Mouse (Mus musculus): Measurements from ENCODE around the gene Olfr114. TPM values are rescaled to one million over a fixed set of nuclear protein-coding genes. Genes with fewer than 3 reads are reported as not detected.

The Olfr114 gene
- not detected in 2 replicates for polyA plus RNA-seq (2015; fragmentation: Nextera tagmentation; extraction: Ambion mirVana)

- Histone ChIP-seq H3K4me3 (replicated peaks; ENCODE audit: low read length) (no peak within 1 kb of the TSS), H3K27me3 (replicated peaks; ENCODE audit: control insufficient read depth, insufficient read depth, low read length) (no peaks in the 10 kb centered on the region), H3K36me3 (ENCODE audit: control insufficient read depth, insufficient read depth) (no peaks in the 10 kb centered on the region), H3K4me2 (ENCODE audit: low read length) (no peak within 1 kb of the TSS), H3K4me1 (replicated peaks; ENCODE audit: control insufficient read depth, insufficient read depth, low read length) (no peaks in the 10 kb centered on the region), H3K9ac (replicated peaks; ENCODE audit: low read depth, low read length) (no peak within 1 kb of the TSS), H3K9me3 (ENCODE audit: control insufficient read depth, low read length) (no peaks in the 10 kb centered on the region), H3K27ac (ENCODE audit: low read length) (no peak within 1 kb of the TSS)
- no peak for ATAC-seq
Measured at GRCm38 (mm10) chr17:37592643-37593042, at the start of gene Olfr114. Olfr114 (minus strand) TSS chr17:37592743.

DNA sequence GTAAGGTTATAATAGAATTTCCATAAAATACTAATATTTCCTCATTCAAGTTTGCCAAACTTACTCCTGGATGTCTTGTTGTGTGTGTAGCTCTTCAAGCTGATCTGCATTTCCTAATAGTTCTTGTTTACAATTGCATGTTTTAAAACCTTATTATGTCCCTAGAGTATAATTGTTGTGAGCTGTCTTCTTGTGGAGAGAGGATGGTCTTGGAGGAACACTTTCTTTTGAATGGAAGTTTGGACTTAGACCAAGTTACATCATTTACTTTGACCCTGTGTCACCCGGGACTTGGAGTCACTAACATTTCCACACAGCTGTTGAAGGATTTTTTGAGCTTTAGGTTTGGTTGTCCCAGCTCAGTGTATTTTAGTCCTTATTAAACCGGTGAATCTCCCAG, 34.5 kb upstream of the Olfr114 start, which contains the start of the genes Olfr115 and Olfr116:
TSS of gene Olfr115 (minus strand) at position 101 of the 400 bp plus-strand sequence.
TSS of gene Olfr116 (minus strand) at position 191 of the 400 bp plus-strand sequence.
- no peak for ATAC-seq
- Histone ChIP-seq H3K9me3 (ENCODE audit: control insufficient read depth, low read length) (no peaks in the 10 kb centered on the region), H3K4me1 (replicated peaks; ENCODE audit: control insufficient read depth, insufficient read depth, low read length) (no peaks in the 10 kb centered on the region)

GRCm38 (mm10) chr17:37577563-37577962, 15.0 kb downstream of the Olfr114 start, which contains the start of gene Olfr113:
Olfr113 (minus strand) TSS chr17:37577663.
- Histone ChIP-seq H3K9me3 (ENCODE audit: control insufficient read depth, low read length) (no peaks in the 10 kb centered on the region), H3K36me3 (ENCODE audit: control insufficient read depth, insufficient read depth) (no peaks in the 10 kb centered on the region), H3K4me3 (replicated peaks; ENCODE audit: low read length) (no peak within 1 kb of the TSS), H3K27me3 (replicated peaks; ENCODE audit: control insufficient read depth, insufficient read depth, low read length) (no peaks in the 10 kb centered on the region), H3K4me1 (replicated peaks; ENCODE audit: control insufficient read depth, insufficient read depth, low read length) (no peaks in the 10 kb centered on the region), H3K9ac (replicated peaks; ENCODE audit: low read depth, low read length) (no peak within 1 kb of the TSS), H3K4me2 (ENCODE audit: low read length) (no peak within 1 kb of the TSS), H3K27ac (ENCODE audit: low read length) (no peak within 1 kb of the TSS)
- no peak for ATAC-seq

More for the DNA sequence above, 34.5 kb upstream of the Olfr114 start, which contains the start of the genes Olfr115 and Olfr116:
- H3K9ac ChIP-seq (replicated peaks; ENCODE audit: low read depth, low read length) = no peak within 1 kb of the TSS
- WGBS = 83% methylated on average over 2 of the region's 2 CpGs
- H3K27me3 ChIP-seq (replicated peaks; ENCODE audit: control insufficient read depth, insufficient read depth, low read length) = no peaks in the 10 kb centered on the region
- H3K4me2 ChIP-seq (ENCODE audit: low read length) = no peak within 1 kb of the TSS
- H3K4me3 ChIP-seq (replicated peaks; ENCODE audit: low read length) = no peak within 1 kb of the TSS
- no peak within 1 kb of the TSS for H3K27ac ChIP-seq (ENCODE audit: low read length)
- no peaks in the 10 kb centered on the region for H3K36me3 ChIP-seq (ENCODE audit: control insufficient read depth, insufficient read depth)

DNA sequence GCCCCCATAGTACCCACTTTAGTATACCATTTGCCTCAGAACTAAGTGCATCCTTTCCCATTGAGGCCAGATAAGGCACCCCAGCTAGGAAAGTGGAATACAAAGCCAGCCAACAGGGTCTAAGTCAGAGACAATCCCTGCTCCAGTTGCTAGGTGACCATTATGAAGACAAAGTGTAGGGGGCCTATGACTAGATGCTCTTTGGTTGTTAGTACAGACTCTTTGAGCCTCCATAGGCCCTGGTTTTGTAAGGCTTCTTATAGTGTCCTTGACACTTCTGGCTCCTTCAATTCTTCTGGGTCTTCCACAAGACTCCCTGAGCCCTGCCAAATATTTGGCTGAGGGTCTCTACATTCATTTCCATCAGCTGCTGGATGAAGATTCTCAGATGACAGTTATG, 23.2 kb downstream of the Olfr114 start, which contains the start of gene Olfr112:
TSS of gene Olfr112 (minus strand) at position 101 of the 400 bp plus-strand sequence.
- H3K27ac ChIP-seq (ENCODE audit: low read length) = no peak within 1 kb of the TSS
- H3K4me3 ChIP-seq (replicated peaks; ENCODE audit: low read length) = no peak within 1 kb of the TSS
- no peaks in the 10 kb centered on the region for H3K9me3 ChIP-seq (ENCODE audit: control insufficient read depth, low read length)
- ATAC-seq = no peak
- no peaks in the 10 kb centered on the region for H3K36me3 ChIP-seq (ENCODE audit: control insufficient read depth, insufficient read depth)
- no peak within 1 kb of the TSS for H3K9ac ChIP-seq (replicated peaks; ENCODE audit: low read depth, low read length)
- no peak within 1 kb of the TSS for H3K4me2 ChIP-seq (ENCODE audit: low read length)
- no peaks in the 10 kb centered on the region for H3K4me1 ChIP-seq (replicated peaks; ENCODE audit: control insufficient read depth, insufficient read depth, low read length)
- no peaks in the 10 kb centered on the region for H3K27me3 ChIP-seq (replicated peaks; ENCODE audit: control insufficient read depth, insufficient read depth, low read length)

DNA sequence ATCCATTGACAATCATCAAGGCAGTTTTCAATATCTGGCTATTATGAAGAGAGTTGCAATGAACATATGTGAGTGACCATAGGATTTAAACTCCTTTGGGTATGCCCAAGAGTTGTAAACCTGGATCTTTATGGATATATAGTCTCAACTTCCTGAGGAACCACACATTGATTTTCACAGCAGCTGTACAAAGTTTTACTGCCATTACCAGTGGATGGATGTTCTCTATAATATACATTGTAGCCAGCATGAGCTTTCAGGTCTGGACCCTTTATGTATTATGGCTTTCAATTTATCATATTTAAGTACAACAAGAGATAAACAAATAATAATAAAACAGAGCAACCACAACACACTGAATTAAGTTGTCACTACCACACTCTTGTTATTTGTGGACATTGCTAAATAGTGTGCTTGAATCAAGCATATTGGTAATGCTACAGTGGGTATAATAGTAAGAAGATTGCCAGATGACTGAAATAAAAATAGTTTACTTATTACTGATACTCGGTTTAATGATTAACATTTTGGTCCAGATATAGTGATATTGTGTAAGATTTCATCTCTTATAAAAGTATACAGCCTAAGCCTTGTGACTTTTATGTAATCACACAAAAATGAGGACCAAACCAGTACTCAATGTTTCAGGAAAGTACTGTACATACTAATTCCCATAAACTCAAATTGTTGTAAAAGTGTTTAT, 33.5 kb downstream of the Olfr114 start:
- WGBS = 56% methylated on average over 1 of the region's 1 CpGs
- no peaks in the 10 kb centered on the region for H3K4me1 ChIP-seq (replicated peaks; ENCODE audit: control insufficient read depth, insufficient read depth, low read length)
- no peaks in the 10 kb centered on the region for H3K27me3 ChIP-seq (replicated peaks; ENCODE audit: control insufficient read depth, insufficient read depth, low read length)
- ATAC-seq = no peak
- H3K27ac ChIP-seq (ENCODE audit: low read length) = no peak overlapping the region
- no peaks in the 10 kb centered on the region for H3K9me3 ChIP-seq (ENCODE audit: control insufficient read depth, low read length)
- no peak overlapping the region for H3K9ac ChIP-seq (replicated peaks; ENCODE audit: low read depth, low read length)
- H3K4me2 ChIP-seq (ENCODE audit: low read length) = no peak overlapping the region
- no peaks in the 10 kb centered on the region for H3K36me3 ChIP-seq (ENCODE audit: control insufficient read depth, insufficient read depth)
- H3K4me3 ChIP-seq (replicated peaks; ENCODE audit: low read length) = no peak overlapping the region

- Histone ChIP-seq H3K27ac (ENCODE audit: low read length) (no peak overlapping the region), H3K4me2 (ENCODE audit: low read length) (no peak overlapping the region), H3K9ac (replicated peaks; ENCODE audit: low read depth, low read length) (no peak overlapping the region), H3K9me3 (ENCODE audit: control insufficient read depth, low read length) (no peaks in the 10 kb centered on the region), H3K27me3 (replicated peaks; ENCODE audit: control insufficient read depth, insufficient read depth, low read length) (no peaks in the 10 kb centered on the region), H3K36me3 (ENCODE audit: control insufficient read depth, insufficient read depth) (no peaks in the 10 kb centered on the region), H3K4me3 (replicated peaks; ENCODE audit: low read length) (no peak overlapping the region), H3K4me1 (replicated peaks; ENCODE audit: control insufficient read depth, insufficient read depth, low read length) (no peaks in the 10 kb centered on the region)
- WGBS = 37% methylated on average over 3 of the region's 3 CpGs
- ATAC-seq = no peak
Measured at GRCm38 (mm10) chr17:37543800-37544435, 48.6 kb downstream of the Olfr114 start.

- Histone ChIP-seq H3K27ac (ENCODE audit: low read length) (no peak overlapping the region), H3K9ac (replicated peaks; ENCODE audit: low read depth, low read length) (no peak overlapping the region), H3K27me3 (replicated peaks; ENCODE audit: control insufficient read depth, insufficient read depth, low read length) (no peaks in the 10 kb centered on the region), H3K9me3 (ENCODE audit: control insufficient read depth, low read length) (no peaks in the 10 kb centered on the region), H3K4me2 (ENCODE audit: low read length) (no peak overlapping the region), H3K36me3 (ENCODE audit: control insufficient read depth, insufficient read depth) (no peaks in the 10 kb centered on the region), H3K4me1 (replicated peaks; ENCODE audit: control insufficient read depth, insufficient read depth, low read length) (no peaks in the 10 kb centered on the region), H3K4me3 (replicated peaks; ENCODE audit: low read length) (no peak overlapping the region)
- no peak for ATAC-seq
- 71% methylated on average over 4 of the region's 4 CpGs for WGBS
Measured at GRCm38 (mm10) chr17:37541454-37542119, 51.0 kb downstream of the Olfr114 start.

Measured in forebrain, embryonic 16.5 days (tissue).